In genomic region chr8:88983468-88983867, GRCm38 (mm10) we compare ENCODE assay signal across 17 mouse cellular contexts.
"Had no signal": no experiment of that assay in that cellular context is flagged by ENCODE, and none has a peak within 500 bp of the region (broad histone marks: within the 10 kb centered on the region; RNA-seq: fewer than 3 reads in every experiment).

No protein-coding gene starts in this region.

- H3K4me1 ChIP-seq: neural tube, embryonic 12.5 days; neural tube, embryonic 13.5 days; neural tube, embryonic 15.5 days; stomach, embryonic 15.5 days had no signal

- H3K4me3 ChIP-seq: neural tube, embryonic 12.5 days; neural tube, embryonic 13.5 days; neural tube, embryonic 15.5 days; stomach, embryonic 15.5 days had no signal

- H3K27me3 ChIP-seq: neural tube, embryonic 13.5 days; neural tube, embryonic 15.5 days; stomach, embryonic 15.5 days had no signal

- H3K4me2 ChIP-seq: neural tube, embryonic 12.5 days; neural tube, embryonic 13.5 days; neural tube, embryonic 15.5 days; stomach, embryonic 15.5 days had no signal

- H3K36me3 ChIP-seq: neural tube, embryonic 12.5 days; neural tube, embryonic 13.5 days; neural tube, embryonic 15.5 days; stomach, embryonic 15.5 days had no signal

- H3K9ac ChIP-seq: neural tube, embryonic 12.5 days; neural tube, embryonic 13.5 days; neural tube, embryonic 15.5 days; stomach, embryonic 15.5 days had no signal

- H3K27ac ChIP-seq: neural tube, embryonic 12.5 days; neural tube, embryonic 13.5 days; neural tube, embryonic 15.5 days; stomach, embryonic 15.5 days; stomach, postnatal 0 days had no signal

- DNase-seq: retina, postnatal 1 day; right cerebral cortex, adult 18-20 months; right cerebral cortex, postnatal 14 days; right cerebral cortex, postnatal 25 days; right cerebral cortex, postnatal 4 days; spleen, adult 18-20 months; thymus, adult 18-20 months; thymus, adult 2 months; thymus, postnatal 14 days; thymus, postnatal 25 days; thymus, postnatal 36 days; thymus, postnatal 4 days had no signal

- H3K9me3 ChIP-seq: neural tube, embryonic 12.5 days; neural tube, embryonic 13.5 days; neural tube, embryonic 15.5 days; stomach, embryonic 15.5 days had no signal
